Mouse (Mus musculus): ENCODE results near the gene Fermt3. TPM values are rescaled to one million over a fixed set of nuclear protein-coding genes. Genes with fewer than 3 reads are reported as not detected.
"Not testable (repeated sequence)": the region's sequence is repeated elsewhere in the genome, so short reads cannot be mapped to it uniquely, and the experiment has no call there.

Gene Fermt3
- polyA plus RNA-seq, 1 experiment, result 9.2 TPM

DNA sequence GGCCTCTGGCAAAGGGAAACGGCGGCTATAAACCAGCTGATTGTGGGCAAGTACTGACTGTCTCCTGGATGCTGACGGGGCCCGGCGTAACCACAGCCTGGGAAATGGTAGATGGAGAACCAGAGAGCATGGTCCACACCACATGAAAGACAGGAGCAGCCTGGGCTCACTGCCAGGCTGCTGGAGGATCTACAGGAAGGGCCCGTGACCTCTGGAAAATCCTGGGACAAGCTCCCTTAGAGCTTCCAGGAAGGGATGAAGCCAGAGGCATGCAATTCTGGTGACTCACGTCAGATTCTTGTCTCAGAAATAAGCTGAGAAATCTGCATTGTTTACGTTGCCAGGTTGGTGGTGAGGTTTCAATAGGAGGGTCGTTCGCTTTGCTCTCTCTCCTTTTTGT is 35.5 kb upstream of the Fermt3 start:
- Histone ChIP-seq H3K27ac (ENCODE audit: insufficient read depth, low read depth, low read length) (no peak overlapping the region), H3K36me3 (ENCODE audit: control insufficient read depth, insufficient read depth, low read length) (no peaks in the 10 kb centered on the region), H3K4me1 (ENCODE audit: control insufficient read depth, insufficient read depth, low read length) (peaks cover 9% of the 10 kb centered on the region), H3K27me3 (replicated peaks; ENCODE audit: control insufficient read depth, insufficient read depth, low read length) (no peaks in the 10 kb centered on the region), H3K4me3 (ENCODE audit: insufficient read depth, low read depth, low read length) (no peak overlapping the region)
- peak; percentile 63 for DNase-seq
- WGBS, result 45% methylated on average over 10 of the region's 10 CpGs
- TF ChIP-seq CTCF (conservative IDR thresholded peaks at IDR 0.05; ENCODE audit: insufficient read depth, insufficient read length, low read depth, low read length) (no peak), POLR2A (IDR thresholded peaks at IDR 0.05; ENCODE audit: low read depth, low read length) (no peak)

DNA sequence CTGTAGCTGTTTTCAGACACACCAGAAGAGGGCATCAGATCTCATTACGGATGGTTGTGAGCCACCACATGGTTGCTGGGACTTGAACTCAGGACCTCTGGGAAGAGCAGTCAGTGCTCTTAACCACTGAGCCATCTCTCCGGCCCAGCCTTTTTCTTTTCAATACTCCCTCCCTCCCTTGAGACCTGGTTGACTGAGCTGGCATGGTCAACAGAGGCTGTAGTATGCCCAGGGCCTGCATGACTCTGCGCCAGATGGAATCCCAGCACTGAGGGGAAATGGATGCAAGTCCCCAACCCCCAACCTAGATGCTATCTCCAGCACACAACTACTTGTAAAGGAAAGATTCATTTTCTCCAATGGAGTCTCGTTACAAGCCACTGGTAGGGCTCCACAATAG is 34.1 kb upstream of the Fermt3 start:
- not testable (repeated sequence) for H3K4me1 ChIP-seq (ENCODE audit: control insufficient read depth, insufficient read depth, low read length); H3K4me3 ChIP-seq (ENCODE audit: insufficient read depth, low read depth, low read length); H3K27me3 ChIP-seq (replicated peaks; ENCODE audit: control insufficient read depth, insufficient read depth, low read length); H3K36me3 ChIP-seq (ENCODE audit: control insufficient read depth, insufficient read depth, low read length); H3K27ac ChIP-seq (ENCODE audit: insufficient read depth, low read depth, low read length); DNase-seq
- WGBS, result 87% methylated on average over 4 of the region's 4 CpGs

DNA sequence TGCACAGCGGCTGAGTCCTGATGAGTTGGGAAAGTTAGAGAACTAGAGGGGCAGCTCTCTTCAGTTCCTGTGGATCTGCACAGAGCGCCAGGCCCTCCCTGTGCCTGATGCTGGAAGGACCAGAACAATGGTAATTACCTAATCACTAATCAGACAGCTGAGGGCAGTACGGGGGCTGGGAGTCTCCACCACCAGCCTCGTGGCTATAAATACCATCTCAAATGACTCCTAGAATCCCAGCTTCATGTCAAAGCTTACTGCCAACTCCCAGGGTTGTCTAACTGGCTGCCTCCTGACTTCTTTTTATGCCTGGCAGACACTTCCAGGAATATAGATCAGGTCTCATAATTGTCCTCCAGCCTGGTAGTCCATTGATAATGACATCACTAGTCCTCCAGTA is 25.4 kb upstream of the Fermt3 start:
- no peak for TF ChIP-seq POLR2A (IDR thresholded peaks at IDR 0.05; ENCODE audit: low read depth, low read length)
- TF ChIP-seq CTCF (conservative IDR thresholded peaks at IDR 0.05; ENCODE audit: insufficient read depth, insufficient read length, low read depth, low read length), result no peak
- WGBS, result 46% methylated on average over 4 of the region's 4 CpGs
- Histone ChIP-seq H3K4me3 (ENCODE audit: insufficient read depth, low read depth, low read length) (no peak overlapping the region), H3K27me3 (replicated peaks; ENCODE audit: control insufficient read depth, insufficient read depth, low read length) (no peaks in the 10 kb centered on the region), H3K36me3 (ENCODE audit: control insufficient read depth, insufficient read depth, low read length) (no peaks in the 10 kb centered on the region), H3K27ac (ENCODE audit: insufficient read depth, low read depth, low read length) (no peak overlapping the region), H3K4me1 (ENCODE audit: control insufficient read depth, insufficient read depth, low read length) (peaks cover 4% of the 10 kb centered on the region; the same call in 1 of the 2 replicates)
- no peak for DNase-seq

DNA sequence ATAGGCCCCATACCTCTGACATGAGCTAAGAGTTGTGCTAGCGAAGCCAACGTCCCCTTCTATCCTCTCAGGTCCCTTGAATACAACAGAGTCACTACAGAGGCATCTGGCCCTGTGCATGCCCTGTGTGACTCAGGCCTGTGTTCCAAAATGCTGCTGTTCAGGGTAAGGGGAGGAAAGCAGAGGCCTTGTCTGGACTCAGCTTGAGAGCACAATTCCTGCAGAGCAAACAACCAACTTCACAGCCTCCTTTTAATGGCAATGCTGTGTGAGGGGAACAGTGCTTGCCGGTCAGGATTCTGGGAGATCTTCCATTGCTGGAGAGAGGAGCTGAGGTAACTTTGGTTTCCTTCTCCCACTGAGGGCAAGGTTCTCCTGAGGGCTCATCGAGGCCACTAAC is 25.0 kb upstream of the Fermt3 start:
- no peaks in the 10 kb centered on the region for H3K36me3 ChIP-seq (ENCODE audit: control insufficient read depth, insufficient read depth, low read length)
- DNase-seq, result no peak
- no peak overlapping the region for H3K4me3 ChIP-seq (ENCODE audit: insufficient read depth, low read depth, low read length)
- 53% methylated on average over 4 of the region's 4 CpGs for WGBS
- TF ChIP-seq POLR2A (IDR thresholded peaks at IDR 0.05; ENCODE audit: low read depth, low read length), result no peak
- TF ChIP-seq CTCF (conservative IDR thresholded peaks at IDR 0.05; ENCODE audit: insufficient read depth, insufficient read length, low read depth, low read length), result no peak
- H3K4me1 ChIP-seq (ENCODE audit: control insufficient read depth, insufficient read depth, low read length), result peaks cover 4% of the 10 kb centered on the region; the same call in 1 of the 2 replicates
- no peaks in the 10 kb centered on the region for H3K27me3 ChIP-seq (replicated peaks; ENCODE audit: control insufficient read depth, insufficient read depth, low read length)
- no peak overlapping the region for H3K27ac ChIP-seq (ENCODE audit: insufficient read depth, low read depth, low read length)

DNA sequence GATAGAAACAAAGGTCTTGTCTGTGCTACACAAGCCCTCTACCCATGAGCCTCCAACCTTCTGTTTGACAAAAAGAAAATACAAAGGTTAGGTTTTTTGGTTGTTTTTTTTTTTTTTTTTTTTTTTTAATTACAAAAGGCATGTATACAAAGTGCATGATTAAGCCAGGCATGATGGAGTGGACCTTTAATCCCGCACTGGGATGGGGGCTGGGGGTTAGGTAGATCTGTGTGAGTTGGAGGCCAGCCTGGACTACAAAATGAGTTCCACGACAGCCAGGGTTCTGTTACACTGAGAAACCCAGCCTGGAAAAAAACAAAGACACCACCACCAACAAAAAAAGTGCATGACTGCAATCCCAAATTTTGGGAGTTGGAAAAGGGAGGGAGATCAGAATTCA is 21.9 kb upstream of the Fermt3 start:
- Histone ChIP-seq H3K4me3 (ENCODE audit: insufficient read depth, low read depth, low read length) (no peak overlapping the region), H3K27ac (ENCODE audit: insufficient read depth, low read depth, low read length) (no peak overlapping the region), H3K36me3 (ENCODE audit: control insufficient read depth, insufficient read depth, low read length) (no peaks in the 10 kb centered on the region), H3K4me1 (ENCODE audit: control insufficient read depth, insufficient read depth, low read length) (peaks cover 4% of the 10 kb centered on the region; the same call in 1 of the 2 replicates), H3K27me3 (replicated peaks; ENCODE audit: control insufficient read depth, insufficient read depth, low read length) (no peaks in the 10 kb centered on the region)
- 82% methylated on average over 2 of the region's 2 CpGs for WGBS
- DNase-seq, result no peak
- TF ChIP-seq POLR2A (IDR thresholded peaks at IDR 0.05; ENCODE audit: low read depth, low read length) (no peak), CTCF (conservative IDR thresholded peaks at IDR 0.05; ENCODE audit: insufficient read depth, insufficient read length, low read depth, low read length) (no peak)

DNA sequence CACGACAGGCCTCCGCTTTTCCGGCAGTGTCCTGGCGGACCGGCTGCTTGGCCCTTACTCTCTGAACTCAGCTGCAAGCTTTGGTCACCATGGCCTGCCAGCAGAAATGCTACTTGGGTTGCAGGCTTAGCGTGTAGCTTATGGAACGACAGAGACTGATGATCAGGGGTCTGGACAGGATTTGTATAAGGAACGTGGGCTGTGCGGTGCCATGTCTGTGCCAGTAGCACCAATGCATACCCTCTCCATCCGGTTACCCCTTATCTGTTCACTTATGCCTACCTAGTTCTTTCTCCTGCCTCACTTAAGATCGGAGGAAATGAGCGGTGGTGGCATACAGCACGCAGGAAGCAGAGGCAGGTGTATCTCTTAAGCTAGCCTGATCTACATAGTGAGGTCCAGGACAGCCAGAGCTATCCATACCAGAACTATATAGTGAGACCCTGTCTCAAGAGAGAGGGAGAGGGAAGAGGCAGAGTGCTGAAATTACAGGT is 21.4 kb upstream of the Fermt3 start:
- no peak for TF ChIP-seq POLR2A (IDR thresholded peaks at IDR 0.05; ENCODE audit: low read depth, low read length)
- TF ChIP-seq CTCF (conservative IDR thresholded peaks at IDR 0.05; ENCODE audit: insufficient read depth, insufficient read length, low read depth, low read length), result no peak
- no peaks in the 10 kb centered on the region for H3K27me3 ChIP-seq (replicated peaks; ENCODE audit: control insufficient read depth, insufficient read depth, low read length)
- H3K4me1 ChIP-seq (ENCODE audit: control insufficient read depth, insufficient read depth, low read length), result peaks cover 4% of the 10 kb centered on the region; the same call in 1 of the 2 replicates
- 21% methylated on average over 13 of the region's 13 CpGs for WGBS
- H3K4me3 ChIP-seq (ENCODE audit: insufficient read depth, low read depth, low read length), result peak overlapping the region; percentile 55
- no peaks in the 10 kb centered on the region for H3K36me3 ChIP-seq (ENCODE audit: control insufficient read depth, insufficient read depth, low read length)
- no peak for DNase-seq
- H3K27ac ChIP-seq (ENCODE audit: insufficient read depth, low read depth, low read length), result peak overlapping the region; percentile 81

DNA sequence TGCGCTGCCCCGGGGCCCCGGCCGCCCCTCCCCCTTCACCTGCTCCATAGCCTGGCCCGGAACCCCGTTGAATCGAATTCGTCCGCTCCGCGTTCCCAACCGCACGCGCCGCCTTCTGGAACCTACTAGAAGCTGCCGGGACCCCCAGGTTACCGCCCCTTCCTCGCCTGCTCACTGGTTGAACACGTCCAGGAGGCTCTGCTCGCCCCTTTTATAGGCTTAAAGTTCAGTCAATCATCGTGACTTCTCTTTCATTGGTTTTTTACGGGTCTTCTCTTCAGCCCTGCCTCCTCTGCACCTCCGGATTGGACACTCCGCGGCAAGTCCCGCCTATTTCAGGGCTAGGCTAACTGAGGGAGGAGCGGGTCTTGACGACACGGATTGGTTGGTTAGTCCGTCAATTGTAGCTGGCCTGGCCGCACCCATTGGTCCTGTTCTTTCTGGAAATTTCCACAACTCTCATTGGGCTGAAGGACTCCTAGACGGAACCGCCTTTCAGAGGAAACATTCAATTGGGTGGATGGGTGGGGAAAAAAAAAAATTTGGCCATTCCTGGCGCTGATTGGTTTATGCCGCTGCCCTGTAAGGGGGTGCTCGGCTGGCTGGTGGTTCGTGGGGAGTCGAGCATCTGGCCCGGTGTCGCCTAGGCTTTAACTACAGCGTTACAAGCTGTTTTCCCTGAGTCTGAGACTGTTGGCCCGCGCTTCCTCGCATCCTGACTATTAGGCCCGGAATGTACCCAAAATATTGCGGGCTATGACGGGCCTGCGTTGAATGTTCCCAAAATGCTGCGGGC is 20.8 kb upstream of the Fermt3 start, which contains the start of gene Stip1:
Gene Stip1 (minus strand): TSS at position 127 of the 796 bp plus-strand sequence.
- Histone ChIP-seq H3K27me3 (replicated peaks; ENCODE audit: control insufficient read depth, insufficient read depth, low read length) (no peaks in the 10 kb centered on the region), H3K4me1 (ENCODE audit: control insufficient read depth, insufficient read depth, low read length) (peaks cover 4% of the 10 kb centered on the region; the same call in 1 of the 2 replicates), H3K27ac (ENCODE audit: insufficient read depth, low read depth, low read length) (peak within 1 kb of the TSS; percentile 81), H3K4me3 (ENCODE audit: insufficient read depth, low read depth, low read length) (peak within 1 kb of the TSS; percentile 64), H3K36me3 (ENCODE audit: control insufficient read depth, insufficient read depth, low read length) (no peaks in the 10 kb centered on the region)
- TF ChIP-seq CTCF (conservative IDR thresholded peaks at IDR 0.05; ENCODE audit: insufficient read depth, insufficient read length, low read depth, low read length) (peak; percentile 25; the same call in 1 of the 2 replicates), POLR2A (IDR thresholded peaks at IDR 0.05; ENCODE audit: low read depth, low read length) (peak; percentile 90)
- peak; percentile 100 for DNase-seq
- under 1% methylated on average over 49 of the region's 49 CpGs for WGBS
